Mouse (Mus musculus): ENCODE measurements at regions not wholly inside any gene's neighbourhood (a gene's known extent, or its start where the extent isn't known, plus 50 kb on each side); places are given as distances from the start of the nearest gene placed in this dataset.
A peak's percentile ranks its signal among the peaks of the same experiment; 100 is the strongest.

- no peak overlapping the region for H3K4me3 ChIP-seq (ENCODE audit: low read length)
- 100% methylated on average over 2 of the region's 2 CpGs for WGBS
- no peaks in the 10 kb centered on the region for H3K36me3 ChIP-seq (ENCODE audit: control insufficient read depth, insufficient read depth, low read length)
- H3K9ac ChIP-seq (ENCODE audit: low read depth, low read length), result no peak overlapping the region
- no peak overlapping the region for H3K27ac ChIP-seq (ENCODE audit: low read depth, low read length)
- ATAC-seq, result no peak
- H3K4me2 ChIP-seq (ENCODE audit: low read length), result no peak overlapping the region
- H3K9me3 ChIP-seq (ENCODE audit: control insufficient read depth, low read length), result no peaks in the 10 kb centered on the region
- H3K27me3 ChIP-seq (replicated peaks; ENCODE audit: control insufficient read depth, insufficient read depth, low read length), result no peaks in the 10 kb centered on the region
- H3K4me1 ChIP-seq (ENCODE audit: control insufficient read depth, insufficient read depth, low read depth, low read length), result no peaks in the 10 kb centered on the region
Measured at GRCm38 (mm10) chr8:127662776-127663499, 599.2 kb downstream of the Pard3 start.

- 83% methylated on average over 2 of the region's 2 CpGs for WGBS
- no peaks in the 10 kb centered on the region for H3K36me3 ChIP-seq (ENCODE audit: control insufficient read depth, insufficient read depth, low read length)
- H3K27me3 ChIP-seq (replicated peaks; ENCODE audit: control insufficient read depth, insufficient read depth, low read length), result no peaks in the 10 kb centered on the region
Measured at GRCm38 (mm10) chr8:127666606-127667005, 602.9 kb downstream of the Pard3 start.

GRCm38 (mm10) chr8:127668991-127669390 is 605.3 kb downstream of the Pard3 start:
- no peaks in the 10 kb centered on the region for H3K4me1 ChIP-seq (ENCODE audit: control insufficient read depth, insufficient read depth, low read depth, low read length)
- H3K36me3 ChIP-seq (ENCODE audit: control insufficient read depth, insufficient read depth, low read length), result no peaks in the 10 kb centered on the region
- no peak for ATAC-seq
- H3K4me2 ChIP-seq (ENCODE audit: low read length), result no peak overlapping the region
- no peak overlapping the region for H3K9ac ChIP-seq (ENCODE audit: low read depth, low read length)
- H3K27ac ChIP-seq (ENCODE audit: low read depth, low read length), result no peak overlapping the region
- H3K27me3 ChIP-seq (replicated peaks; ENCODE audit: control insufficient read depth, insufficient read depth, low read length), result no peaks in the 10 kb centered on the region
- no peak overlapping the region for H3K4me3 ChIP-seq (ENCODE audit: low read length)
- no peaks in the 10 kb centered on the region for H3K9me3 ChIP-seq (ENCODE audit: control insufficient read depth, low read length)
- WGBS, result 65% methylated on average over 2 of the region's 2 CpGs

More at GRCm38 (mm10) chr8:127666606-127667005, 602.9 kb downstream of the Pard3 start:
- ATAC-seq, result no peak
- H3K4me3 ChIP-seq (ENCODE audit: low read length), result no peak overlapping the region
- no peak overlapping the region for H3K4me2 ChIP-seq (ENCODE audit: low read length)
- no peaks in the 10 kb centered on the region for H3K9me3 ChIP-seq (ENCODE audit: control insufficient read depth, low read length)
- no peak overlapping the region for H3K27ac ChIP-seq (ENCODE audit: low read depth, low read length)
- H3K4me1 ChIP-seq (ENCODE audit: control insufficient read depth, insufficient read depth, low read depth, low read length), result no peaks in the 10 kb centered on the region
- no peak overlapping the region for H3K9ac ChIP-seq (ENCODE audit: low read depth, low read length)

- Histone ChIP-seq H3K9ac (ENCODE audit: low read depth, low read length) (no peak overlapping the region), H3K4me1 (ENCODE audit: control insufficient read depth, insufficient read depth, low read depth, low read length) (no peaks in the 10 kb centered on the region), H3K9me3 (ENCODE audit: control insufficient read depth, low read length) (no peaks in the 10 kb centered on the region), H3K4me2 (ENCODE audit: low read length) (no peak overlapping the region), H3K36me3 (ENCODE audit: control insufficient read depth, insufficient read depth, low read length) (no peaks in the 10 kb centered on the region), H3K27ac (ENCODE audit: low read depth, low read length) (no peak overlapping the region), H3K4me3 (ENCODE audit: low read length) (no peak overlapping the region), H3K27me3 (replicated peaks; ENCODE audit: control insufficient read depth, insufficient read depth, low read length) (no peaks in the 10 kb centered on the region)
- 80% methylated on average over 1 of the region's 1 CpGs for WGBS
- ATAC-seq, result no peak
Measured at GRCm38 (mm10) chr8:127674063-127674462, 610.4 kb downstream of the Pard3 start.

GRCm38 (mm10) chr8:127675377-127675776 is 611.7 kb downstream of the Pard3 start:
- Histone ChIP-seq H3K9me3 (ENCODE audit: control insufficient read depth, low read length) (no peaks in the 10 kb centered on the region), H3K4me2 (ENCODE audit: low read length) (no peak overlapping the region), H3K9ac (ENCODE audit: low read depth, low read length) (no peak overlapping the region), H3K36me3 (ENCODE audit: control insufficient read depth, insufficient read depth, low read length) (no peaks in the 10 kb centered on the region), H3K4me1 (ENCODE audit: control insufficient read depth, insufficient read depth, low read depth, low read length) (no peaks in the 10 kb centered on the region), H3K27me3 (replicated peaks; ENCODE audit: control insufficient read depth, insufficient read depth, low read length) (no peaks in the 10 kb centered on the region), H3K4me3 (ENCODE audit: low read length) (no peak overlapping the region), H3K27ac (ENCODE audit: low read depth, low read length) (no peak overlapping the region)
- no peak for ATAC-seq
- WGBS, result 84% methylated on average over 4 of the region's 4 CpGs

- Histone ChIP-seq H3K4me3 (ENCODE audit: low read length) (no peak overlapping the region), H3K9ac (ENCODE audit: low read depth, low read length) (no peak overlapping the region), H3K36me3 (ENCODE audit: control insufficient read depth, insufficient read depth, low read length) (no peaks in the 10 kb centered on the region), H3K27me3 (replicated peaks; ENCODE audit: control insufficient read depth, insufficient read depth, low read length) (no peaks in the 10 kb centered on the region), H3K4me1 (ENCODE audit: control insufficient read depth, insufficient read depth, low read depth, low read length) (no peaks in the 10 kb centered on the region), H3K4me2 (ENCODE audit: low read length) (no peak overlapping the region), H3K27ac (ENCODE audit: low read depth, low read length) (no peak overlapping the region), H3K9me3 (ENCODE audit: control insufficient read depth, low read length) (no peaks in the 10 kb centered on the region)
- WGBS, result 85% methylated on average over 3 of the region's 3 CpGs
- no peak for ATAC-seq
Measured at GRCm38 (mm10) chr8:127680205-127680604, 616.5 kb downstream of the Pard3 start.

- H3K4me2 ChIP-seq (ENCODE audit: low read length), result no peak overlapping the region
- peak; percentile 73 for ATAC-seq
- no peaks in the 10 kb centered on the region for H3K36me3 ChIP-seq (ENCODE audit: control insufficient read depth, insufficient read depth, low read length)
- no peaks in the 10 kb centered on the region for H3K4me1 ChIP-seq (ENCODE audit: control insufficient read depth, insufficient read depth, low read depth, low read length)
- H3K4me3 ChIP-seq (ENCODE audit: low read length), result no peak overlapping the region
- no peak overlapping the region for H3K27ac ChIP-seq (ENCODE audit: low read depth, low read length)
- no peak overlapping the region for H3K9ac ChIP-seq (ENCODE audit: low read depth, low read length)
- H3K27me3 ChIP-seq (replicated peaks; ENCODE audit: control insufficient read depth, insufficient read depth, low read length), result no peaks in the 10 kb centered on the region
- no peaks in the 10 kb centered on the region for H3K9me3 ChIP-seq (ENCODE audit: control insufficient read depth, low read length)
- WGBS, result 53% methylated on average over 5 of the region's 5 CpGs
Measured at GRCm38 (mm10) chr8:127684213-127684612, 620.5 kb downstream of the Pard3 start.

- H3K9ac ChIP-seq (ENCODE audit: low read depth, low read length), result no peak overlapping the region
- no peaks in the 10 kb centered on the region for H3K4me1 ChIP-seq (ENCODE audit: control insufficient read depth, insufficient read depth, low read depth, low read length)
- no peak overlapping the region for H3K27ac ChIP-seq (ENCODE audit: low read depth, low read length)
- no peak overlapping the region for H3K4me2 ChIP-seq (ENCODE audit: low read length)
- no peak for ATAC-seq
- WGBS, result 81% methylated on average over 4 of the region's 4 CpGs
- H3K4me3 ChIP-seq (ENCODE audit: low read length), result no peak overlapping the region
- H3K9me3 ChIP-seq (ENCODE audit: control insufficient read depth, low read length), result no peaks in the 10 kb centered on the region
- no peaks in the 10 kb centered on the region for H3K36me3 ChIP-seq (ENCODE audit: control insufficient read depth, insufficient read depth, low read length)
- no peaks in the 10 kb centered on the region for H3K27me3 ChIP-seq (replicated peaks; ENCODE audit: control insufficient read depth, insufficient read depth, low read length)
Measured at GRCm38 (mm10) chr8:127690792-127691191, 627.1 kb downstream of the Pard3 start.

GRCm38 (mm10) chr8:127698404-127698803 is 634.7 kb downstream of the Pard3 start:
- 88% methylated on average over 4 of the region's 4 CpGs for WGBS
- ATAC-seq, result no peak

More at GRCm38 (mm10) chr8:127698404-127698803, 634.7 kb downstream of the Pard3 start:
- Histone ChIP-seq H3K27ac (ENCODE audit: low read depth, low read length) (no peak overlapping the region), H3K4me2 (ENCODE audit: low read length) (no peak overlapping the region), H3K27me3 (replicated peaks; ENCODE audit: control insufficient read depth, insufficient read depth, low read length) (no peaks in the 10 kb centered on the region), H3K36me3 (ENCODE audit: control insufficient read depth, insufficient read depth, low read length) (no peaks in the 10 kb centered on the region), H3K4me3 (ENCODE audit: low read length) (no peak overlapping the region), H3K9ac (ENCODE audit: low read depth, low read length) (no peak overlapping the region), H3K4me1 (ENCODE audit: control insufficient read depth, insufficient read depth, low read depth, low read length) (no peaks in the 10 kb centered on the region), H3K9me3 (ENCODE audit: control insufficient read depth, low read length) (no peaks in the 10 kb centered on the region)

Data from hindbrain, embryonic 16.5 days (tissue).